In the genomic region with DNA sequence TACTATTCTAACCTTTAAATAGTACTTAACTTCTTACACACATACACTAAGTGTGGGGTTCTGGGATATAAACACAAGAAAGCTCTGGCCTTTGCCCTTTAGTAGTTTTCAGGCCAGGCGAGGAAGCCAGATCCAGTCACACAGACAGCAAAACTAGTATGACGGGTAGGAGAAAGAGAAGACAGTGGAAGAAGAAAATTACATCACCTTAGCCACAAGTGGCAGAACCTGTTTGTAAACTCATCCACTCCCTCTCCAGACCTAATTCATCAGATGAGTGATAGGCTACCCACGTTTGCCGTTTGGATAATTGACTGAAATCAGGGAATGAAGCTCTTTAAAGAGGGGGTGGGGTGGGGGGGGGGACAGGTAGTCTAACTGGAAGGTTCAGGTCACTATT, we compare ENCODE assay signal across 9 mouse cellular contexts. TPM values are rescaled to one million over a fixed set of nuclear protein-coding genes. Genes with fewer than 3 reads are reported as not detected.
DNase-seq lines count a peak whose midpoint lies in the region; ATAC-seq and TF ChIP-seq lines count a peak whose summit lies in the region.
"Had no signal": no experiment of that assay in that cellular context is flagged by ENCODE, and none has a peak within 500 bp of the region (broad histone marks: within the 10 kb centered on the region; RNA-seq: fewer than 3 reads in every experiment).

No protein-coding gene starts in this region.

- no peak for ATAC-seq in liver, embryonic 12.5 days
- ATAC-seq in megakaryocyte progenitor cell, adult 5-6 weeks (replicated peaks; ENCODE audit: poor library complexity), result no peak

- H3K27me3 ChIP-seq in cerebellum, adult 2 months (ENCODE audit: control insufficient read depth, insufficient read depth, low read length), result no peaks in the 10 kb centered on the region
- H3K27me3 ChIP-seq in spleen, adult 2 months (ENCODE audit: control insufficient read depth, insufficient read depth, low read length), result no peaks in the 10 kb centered on the region
- H3K27me3 ChIP-seq in liver, embryonic 12.5 days (replicated peaks), result no peaks in the 10 kb centered on the region

- no peak for DNase-seq in cerebellum, adult 2 months
- no peak for DNase-seq in cerebellum, postnatal 14 days
- DNase-seq in spleen, adult 2 months (ENCODE audit: low read depth in 1 of 2, low spot score in 2 of 2), result no peak
- DNase-seq in spleen, postnatal 14 days (ENCODE audit: low spot score in 2 of 2), result no peak
- DNase-seq in natural killer cell, adult 2 months (ENCODE audit: low spot score in 2 of 2), result no peak
- no peak for DNase-seq in adrenal gland, postnatal 14 days
- DNase-seq: kidney, adult 8-10 months had no signal

- 20% methylated on average over 4 of the region's 4 CpGs for WGBS in cerebellum, adult 2 months
- WGBS in spleen, adult 2 months, result 20% methylated on average over 4 of the region's 4 CpGs
- WGBS in liver, embryonic 12.5 days (ENCODE audit: insufficient replicate concordance), result 21% methylated on average over 4 of the region's 4 CpGs

- H3K9me3 ChIP-seq in liver, embryonic 12.5 days (replicated peaks), result peaks cover 2% of the 10 kb centered on the region; the same call in 1 of the 2 replicates

- H3K9ac ChIP-seq in liver, embryonic 12.5 days, result peak overlapping the region; percentile 94

- H3K4me2 ChIP-seq in liver, embryonic 12.5 days, result peak overlapping the region; percentile 74

- no peaks in the 10 kb centered on the region for H3K4me1 ChIP-seq in cerebellum, adult 2 months (ENCODE audit: control insufficient read depth, insufficient read depth, low read length)
- peaks cover 7% of the 10 kb centered on the region for H3K4me1 ChIP-seq in spleen, adult 2 months (ENCODE audit: control insufficient read depth, insufficient read depth, insufficient read length)
- H3K4me1 ChIP-seq in liver, embryonic 12.5 days, result peaks cover 45% of the 10 kb centered on the region

- H3K4me3 ChIP-seq in cerebellum, adult 2 months (replicated peaks; ENCODE audit: insufficient read depth, low read depth, low read length), result peak overlapping the region; percentile 16
- H3K4me3 ChIP-seq in spleen, adult 2 months (ENCODE audit: extremely low read depth, insufficient read depth, insufficient read length), result peak overlapping the region; percentile 7; the same call in 1 of the 2 replicates
- H3K4me3 ChIP-seq in liver, embryonic 12.5 days, result peak overlapping the region; percentile 94

- no peak for TF ChIP-seq POLR2A in cerebellum, adult 2 months (IDR thresholded peaks at IDR 0.05; ENCODE audit: borderline replicate concordance, insufficient read depth, low read length)
- no peak for TF ChIP-seq POLR2A in spleen, adult 2 months (IDR thresholded peaks at IDR 0.05; ENCODE audit: low read depth, low read length)

- H3K27ac ChIP-seq in cerebellum, adult 2 months (ENCODE audit: insufficient read depth, low read length), result no peak overlapping the region
- peak overlapping the region; percentile 21; the same call in 1 of the 2 replicates for H3K27ac ChIP-seq in spleen, adult 2 months (ENCODE audit: insufficient read depth, low read length)
- H3K27ac ChIP-seq in liver, embryonic 12.5 days, result peak overlapping the region; percentile 94

- TF ChIP-seq CTCF in cerebellum, adult 2 months (IDR thresholded peaks at IDR 0.05; ENCODE audit: borderline replicate concordance, insufficient read depth, low read depth, low read length), result no peak
- TF ChIP-seq CTCF in spleen, adult 2 months (IDR thresholded peaks at IDR 0.05; ENCODE audit: extremely low read depth, insufficient read depth, insufficient read length, insufficient replicate concordance), result no peak

- H3K36me3 ChIP-seq in spleen, adult 2 months (ENCODE audit: control insufficient read depth, insufficient read depth, low read length), result no peaks in the 10 kb centered on the region
- H3K36me3 ChIP-seq in liver, embryonic 12.5 days, result peaks cover 47% of the 10 kb centered on the region

RNA-seq across cellular contexts. Expression of a gene that starts 0.5 kb away (rescaled TPM):
- polyA plus RNA-seq in cerebellum, adult 2 months (2012; rRNA removed), result 471 and 489 TPM in 2 replicates
- polyA plus RNA-seq in spleen, adult 2 months (2012; rRNA removed), result 6.4 and 7.8 TPM in 2 replicates
- polyA plus RNA-seq in liver, embryonic 12.5 days (2016; fragmentation: Nextera tagmentation; extraction: Ambion mirVana), result 28.8 and 30.3 TPM in 2 replicates
- 5.4 and 5.9 TPM in 2 replicates for total RNA-seq in megakaryocyte progenitor cell, adult 5-6 weeks (2015)
- total RNA-seq in megakaryocyte progenitor cell, adult 5-6 weeks (2017), result 14.1 and 20.0 TPM in 2 replicates
- 66.1 and 72.0 TPM in 2 replicates for total RNA-seq in adrenal gland, postnatal 14 days (2021)

RNA-seq across cellular contexts. Expression of a gene that starts 1.7 kb away (rescaled TPM):
- 14.7 and 16.8 TPM in 2 replicates for polyA plus RNA-seq in cerebellum, adult 2 months (2012; rRNA removed)
- 9.9 and 11.4 TPM in 2 replicates for polyA plus RNA-seq in spleen, adult 2 months (2012; rRNA removed)
- 27.8 and 28.4 TPM in 2 replicates for polyA plus RNA-seq in liver, embryonic 12.5 days (2016; fragmentation: Nextera tagmentation; extraction: Ambion mirVana)
- total RNA-seq in megakaryocyte progenitor cell, adult 5-6 weeks (2015), result 55.1 and 60.2 TPM in 2 replicates
- total RNA-seq in megakaryocyte progenitor cell, adult 5-6 weeks (2017), result 53.0 and 57.6 TPM in 2 replicates
- 17.6 and 21.1 TPM in 2 replicates for total RNA-seq in adrenal gland, postnatal 14 days (2021)

Comparison
In these comparisons a context has a peak if more than half of its experiments do, and no peak if none do; other contexts are left out.
1. H3K4me3 ChIP-seq: peak in every context shown above with its lines; median percentile 94 in liver, embryonic 12.5 days; 16 in cerebellum, adult 2 months; 7 in spleen, adult 2 months.
2. RNA of a gene that starts 0.5 kb away (polyA plus RNA-seq): 471 to 489 TPM in cerebellum, adult 2 months; 28.8 to 30.3 TPM in liver, embryonic 12.5 days and 6.4 to 7.8 TPM in spleen, adult 2 months; every median in the first group is over 10 times any median in the second.